Mouse (Mus musculus) bone marrow macrophage, adult 2 months (primary cell): ENCODE measurements around the gene 1190005I06Rik.

Experiments
- CTCF ChIP-seq: IDR thresholded peaks from 2 replicates; pipeline ENCODE4 v1.5.1; 2012; ENCODE audit warnings: low read depth, mild to moderate bottlenecking, low read length, moderate library complexity
- POLR2A ChIP-seq: IDR thresholded peaks from 2 replicates; pipeline ENCODE4 v1.6.1; 2012; ENCODE audit warnings: mild to moderate bottlenecking, low read depth, low read length, borderline replicate concordance

DNA sequence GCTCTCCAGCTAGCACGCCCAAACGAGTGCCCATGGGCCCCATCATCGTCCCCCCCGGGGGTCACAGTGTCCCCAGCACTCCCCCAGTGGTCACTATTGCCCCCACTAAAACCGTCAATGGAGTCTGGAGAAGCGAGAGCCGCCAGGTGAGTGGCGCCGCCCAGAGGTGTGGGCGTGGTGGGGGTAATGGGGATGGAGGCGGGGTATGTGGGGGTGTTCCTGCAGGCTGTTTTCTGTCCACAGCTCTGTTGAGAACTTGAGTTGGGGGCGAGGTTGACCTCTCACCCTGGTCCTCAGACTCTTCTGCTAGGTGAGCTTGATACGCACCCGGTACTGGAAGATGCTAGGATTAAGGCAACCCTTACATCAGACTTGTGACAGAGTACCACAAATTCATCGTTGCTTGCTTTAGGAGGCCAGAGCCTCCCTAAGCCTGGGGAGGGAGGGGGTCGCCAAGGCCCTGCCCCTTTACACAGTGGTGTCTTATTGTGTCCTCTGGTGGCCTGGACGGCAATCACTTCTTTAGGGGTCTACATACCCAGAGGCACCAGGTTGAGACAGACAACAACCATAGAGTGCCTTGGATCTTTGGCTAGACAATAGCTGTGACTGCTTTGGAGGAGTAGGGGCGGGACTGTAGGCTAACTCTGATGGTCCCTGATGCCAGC, 84.6 kb downstream of the 1190005I06Rik start:
- no peak for TF ChIP-seq CTCF
- TF ChIP-seq POLR2A = no peak
